Mouse (Mus musculus) intestine, embryonic 15.5 days (tissue): Measurements from ENCODE around the gene Flcn. TPM values are rescaled to one million over a fixed set of nuclear protein-coding genes. Genes with fewer than 3 reads are reported as not detected.
"Not testable (repeated sequence)": the region's sequence is repeated elsewhere in the genome, so short reads cannot be mapped to it uniquely, and the experiment has no call there.

Experiments used
- ATAC-seq: fragments of 200-750 bp; cut with Nextera tagmentation; 2 replicates; pipeline ENCODE4 v1.8.0; 2017; ENCODE audit warnings: moderate TSS enrichment, moderate library complexity
- H3K27ac ChIP-seq: fragments of 300-500 bp; sonication (generic); 2 replicates; pipeline ENCODE4 v1.5.1; 2015; ENCODE audit warnings: mild to moderate bottlenecking, inconsistent platforms
- H3K27me3 ChIP-seq: fragments of 300-500 bp; sonication (generic); replicated peaks from 2 replicates; pipeline ENCODE4 v1.6.1; 2015; ENCODE audit warnings: inconsistent platforms
- H3K36me3 ChIP-seq: fragments of 300-500 bp; sonication (generic); 2 replicates; pipeline ENCODE4 v1.6.1; 2015; ENCODE audit warnings: inconsistent platforms
- H3K4me1 ChIP-seq: fragments of 300-500 bp; sonication (generic); replicated peaks from 2 replicates; pipeline ENCODE4 v1.6.1; 2015; ENCODE audit warnings: inconsistent platforms
- H3K4me2 ChIP-seq: fragments of 300-500 bp; sonication (generic); replicated peaks from 2 replicates; pipeline ENCODE4 v1.6.1; 2015; ENCODE audit warnings: mild to moderate bottlenecking, inconsistent platforms
- H3K4me3 ChIP-seq: fragments of 300-500 bp; sonication (generic); replicated peaks from 2 replicates; pipeline ENCODE4 v1.5.1; 2015; ENCODE audit warnings: inconsistent platforms
- H3K9ac ChIP-seq: fragments of 300-500 bp; sonication (generic); 2 replicates; pipeline ENCODE4 v1.6.1; 2015; ENCODE audit warnings: inconsistent platforms
- H3K9me3 ChIP-seq: fragments of 300-500 bp; sonication (generic); 2 replicates; pipeline ENCODE4 v1.6.1; 2016; ENCODE audit warnings: inconsistent platforms
- WGBS: fragments of 180-500 bp; shearing (Covaris S2); methylation state at CpG from one replicate; pipeline ENCODE4 v1.1.7; 2015; 5-methylcytosine and 5-hydroxymethylcytosine counted together
- polyA plus RNA-seq: library from polyadenylated mRNA; unstranded; fragments of >200 nt; fragmentation: Nextera tagmentation; extraction: Ambion mirVana; gene quantifications from 2 replicates; pipeline ENCODE4 v1.2.1, GENCODE M21; 2015

Flcn gene
- 35.9 and 39.2 TPM in 2 replicates for polyA plus RNA-seq

- H3K27ac ChIP-seq, result peak within 1 kb of the TSS; percentile 96
- H3K4me1 ChIP-seq, result peaks cover 11% of the 10 kb centered on the region
- peaks cover 5% of the 10 kb centered on the region for H3K36me3 ChIP-seq
- no peaks in the 10 kb centered on the region for H3K27me3 ChIP-seq
- WGBS, result under 1% methylated on average over 52 of the region's 52 CpGs
- ATAC-seq, result peak; percentile 96
- no peaks in the 10 kb centered on the region for H3K9me3 ChIP-seq
- peak within 1 kb of the TSS; percentile 70 for H3K4me3 ChIP-seq
- peak within 1 kb of the TSS; percentile 67 for H3K4me2 ChIP-seq
- H3K9ac ChIP-seq, result peak within 1 kb of the TSS; percentile 94
These were observed at the start of gene Flcn for GRCm38 (mm10) chr11:59809670-59810474. Gene Flcn, minus strand, starts transcription at chr11:59810016.

GRCm38 (mm10) chr11:59852865-59853264 is 43.0 kb upstream of the Flcn start:
- Histone ChIP-seq H3K36me3 (0 out of 2 replicates have a peak, but pooled peaks cover 2% of the 10 kb centered on the region), H3K9ac (no peak overlapping the region), H3K27ac (no peak overlapping the region), H3K4me3 (no peak overlapping the region), H3K27me3 (no peaks in the 10 kb centered on the region), H3K4me2 (no peak overlapping the region), H3K4me1 (0 out of 2 replicates have a peak, but pooled peaks cover 12% of the 10 kb centered on the region), H3K9me3 (no peaks in the 10 kb centered on the region)
- 62% methylated on average over 3 of the region's 3 CpGs for WGBS
- peak; percentile 31; the same call in 1 of the 2 replicates for ATAC-seq

GRCm38 (mm10) chr11:59847891-59848884 is 38.4 kb upstream of the Flcn start:
- Histone ChIP-seq H3K9me3 (no peaks in the 10 kb centered on the region), H3K4me2 (peak overlapping the region; percentile 75), H3K4me3 (peak overlapping the region; percentile 71), H3K36me3 (0 out of 2 replicates have a peak, but pooled peaks cover 2% of the 10 kb centered on the region), H3K9ac (peak overlapping the region; percentile 67), H3K27me3 (no peaks in the 10 kb centered on the region), H3K4me1 (0 out of 2 replicates have a peak, but pooled peaks cover 12% of the 10 kb centered on the region), H3K27ac (peak overlapping the region; percentile 89)
- ATAC-seq, result peak; percentile 91
- WGBS, result under 1% methylated on average over 69 of the region's 69 CpGs

GRCm38 (mm10) chr11:59847131-59847530 is 37.3 kb upstream of the Flcn start:
- WGBS, result 9% methylated on average over 2 of the region's 2 CpGs
- Histone ChIP-seq H3K9me3 (no peaks in the 10 kb centered on the region), H3K36me3 (0 out of 2 replicates have a peak, but pooled peaks cover 2% of the 10 kb centered on the region), H3K27ac (no peak overlapping the region), H3K9ac (no peak overlapping the region), H3K4me1 (0 out of 2 replicates have a peak, but pooled peaks cover 7% of the 10 kb centered on the region), H3K4me3 (no peak overlapping the region), H3K4me2 (peak overlapping the region; percentile 75; the same call in 1 of the 2 replicates), H3K27me3 (no peaks in the 10 kb centered on the region)
- ATAC-seq, result no peak

- 0 out of 2 replicates have a peak, but pooled peaks cover 2% of the 10 kb centered on the region for H3K36me3 ChIP-seq
- no peak overlapping the region for H3K4me2 ChIP-seq
- H3K9me3 ChIP-seq, result no peaks in the 10 kb centered on the region
- no peak overlapping the region for H3K27ac ChIP-seq
- H3K9ac ChIP-seq, result no peak overlapping the region
- 0 out of 2 replicates have a peak, but pooled peaks cover 7% of the 10 kb centered on the region for H3K4me1 ChIP-seq
- no peak overlapping the region for H3K4me3 ChIP-seq
- H3K27me3 ChIP-seq, result no peaks in the 10 kb centered on the region
- WGBS, result 97% methylated on average over 11 of the region's 11 CpGs
- ATAC-seq, result no peak
These were observed 36.5 kb upstream of the Flcn start for GRCm38 (mm10) chr11:59846311-59846710.

GRCm38 (mm10) chr11:59839459-59840126 is 29.8 kb upstream of the Flcn start, which contains the start of gene Cops3:
Gene Cops3, minus strand, starts transcription at chr11:59839838.
- H3K9me3 ChIP-seq, result no peaks in the 10 kb centered on the region
- peak within 1 kb of the TSS; percentile 79 for H3K9ac ChIP-seq
- peak within 1 kb of the TSS; percentile 56 for H3K4me2 ChIP-seq
- peak within 1 kb of the TSS; percentile 83 for H3K4me3 ChIP-seq
- WGBS, result under 1% methylated on average over 43 of the region's 43 CpGs
- ATAC-seq, result peak; percentile 97
- peaks cover 11% of the 10 kb centered on the region; the same call in 1 of the 2 replicates for H3K4me1 ChIP-seq
- peaks cover 9% of the 10 kb centered on the region; the same call in 1 of the 2 replicates for H3K36me3 ChIP-seq
- no peaks in the 10 kb centered on the region for H3K27me3 ChIP-seq
- H3K27ac ChIP-seq, result peak within 1 kb of the TSS; percentile 96

GRCm38 (mm10) chr11:59839008-59839458 is 29.2 kb upstream of the Flcn start, which contains the start of gene Nt5m:
Gene Nt5m, plus strand, starts transcription at chr11:59839447.
- WGBS, result under 1% methylated on average over 24 of the region's 24 CpGs
- H3K9me3 ChIP-seq, result no peaks in the 10 kb centered on the region
- H3K4me2 ChIP-seq, result peak within 1 kb of the TSS; percentile 56
- no peaks in the 10 kb centered on the region for H3K27me3 ChIP-seq
- ATAC-seq, result peak; percentile 98
- peak within 1 kb of the TSS; percentile 96 for H3K27ac ChIP-seq
- peak within 1 kb of the TSS; percentile 79 for H3K9ac ChIP-seq
- peak within 1 kb of the TSS; percentile 83 for H3K4me3 ChIP-seq
- H3K36me3 ChIP-seq, result peaks cover 10% of the 10 kb centered on the region; the same call in 1 of the 2 replicates
- H3K4me1 ChIP-seq, result peaks cover 11% of the 10 kb centered on the region; the same call in 1 of the 2 replicates

GRCm38 (mm10) chr11:59838426-59838825 is 28.6 kb upstream of the Flcn start:
- Histone ChIP-seq H3K9ac (no peak overlapping the region), H3K27ac (no peak overlapping the region), H3K36me3 (peaks cover 10% of the 10 kb centered on the region; the same call in 1 of the 2 replicates), H3K9me3 (no peaks in the 10 kb centered on the region), H3K4me3 (peak overlapping the region; percentile 83), H3K4me1 (peaks cover 11% of the 10 kb centered on the region; the same call in 1 of the 2 replicates), H3K4me2 (peak overlapping the region; percentile 56), H3K27me3 (no peaks in the 10 kb centered on the region)
- WGBS, result 54% methylated on average over 4 of the region's 4 CpGs
- ATAC-seq, result no peak

GRCm38 (mm10) chr11:59837789-59838188 is 28.0 kb upstream of the Flcn start:
- WGBS, result no CpG with 5 or more reads among the region's 1 CpGs
- ATAC-seq, H3K9ac ChIP-seq, H3K27ac ChIP-seq, H3K27me3 ChIP-seq, H3K9me3 ChIP-seq: not testable (repeated sequence)
- peak overlapping the region; percentile 56 for H3K4me2 ChIP-seq
- H3K36me3 ChIP-seq, result peaks cover 13% of the 10 kb centered on the region
- 0 out of 2 replicates have a peak overlapping the region, but pooled peaks have one; percentile 83 for H3K4me3 ChIP-seq
- peaks cover 11% of the 10 kb centered on the region; the same call in 1 of the 2 replicates for H3K4me1 ChIP-seq

GRCm38 (mm10) chr11:59821625-59822024 is 11.8 kb upstream of the Flcn start:
- WGBS, result 90% methylated on average over 3 of the region's 3 CpGs
- no peak for ATAC-seq
- no peaks in the 10 kb centered on the region for H3K9me3 ChIP-seq
- no peak overlapping the region for H3K27ac ChIP-seq
- peaks cover 57% of the 10 kb centered on the region for H3K36me3 ChIP-seq
- no peaks in the 10 kb centered on the region for H3K27me3 ChIP-seq
- H3K4me2 ChIP-seq, result no peak overlapping the region
- H3K4me1 ChIP-seq, result no peaks in the 10 kb centered on the region
- H3K4me3 ChIP-seq, result no peak overlapping the region
- H3K9ac ChIP-seq, result no peak overlapping the region

GRCm38 (mm10) chr11:59817916-59818315 is 8.1 kb upstream of the Flcn start:
- Histone ChIP-seq H3K36me3 (peaks cover 42% of the 10 kb centered on the region), H3K27ac (no peak overlapping the region), H3K27me3 (no peaks in the 10 kb centered on the region), H3K9ac (no peak overlapping the region), H3K4me2 (no peak overlapping the region), H3K4me3 (no peak overlapping the region), H3K9me3 (no peaks in the 10 kb centered on the region), H3K4me1 (no peaks in the 10 kb centered on the region)
- ATAC-seq, result no peak
- WGBS, result 98% methylated on average over 3 of the region's 3 CpGs
